Mouse (Mus musculus): ENCODE measurements at regions not wholly inside any gene's neighbourhood (a gene's known extent, or its start where the extent isn't known, plus 50 kb on each side); places are given as distances from the start of the nearest gene placed in this dataset.

DNA sequence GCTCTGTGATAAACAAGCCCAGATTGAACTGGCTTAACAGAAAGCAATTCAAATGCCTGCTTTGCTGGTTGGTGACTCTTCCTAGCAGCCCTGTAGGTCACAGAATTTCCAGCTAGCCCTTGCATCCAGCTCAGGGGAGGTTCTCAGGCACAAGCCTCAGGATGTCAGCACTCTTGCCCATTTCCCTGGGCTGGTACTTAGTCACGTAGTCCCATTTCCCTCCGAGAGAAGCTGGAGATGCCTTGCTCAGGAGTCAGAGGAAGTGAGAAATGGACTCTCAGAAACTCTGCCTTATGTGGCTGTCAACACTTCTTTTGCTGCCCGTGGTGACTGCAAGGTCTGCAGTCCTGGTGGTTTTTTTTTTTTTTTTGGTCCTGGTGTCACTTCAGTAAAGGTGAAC lies 170.8 kb downstream of the Cyp26b1 start:
- TF ChIP-seq GATA1 (IDR thresholded peaks at IDR 0.05; ENCODE audit: low read length) (no peak), TAL1 (IDR thresholded peaks at IDR 0.05; ENCODE audit: low read length) (no peak)

Measured in erythroblast, embryonic 14.5 days (primary cell).